Mouse (Mus musculus) kidney, embryonic 14.5 days (tissue): ENCODE data around the gene Dda1. TPM values are rescaled to one million over a fixed set of nuclear protein-coding genes. Genes with fewer than 3 reads are reported as not detected.
A peak's percentile ranks its signal among the peaks of the same experiment; 100 is the strongest.

Experiments used
- ATAC-seq: fragments of 200-750 bp; cut with Nextera tagmentation; 2 replicates; pipeline ENCODE4 v1.8.0; 2017; ENCODE audit warnings: moderate number of reproducible peaks, mild to moderate bottlenecking, moderate TSS enrichment, moderate library complexity; ENCODE audit not compliant: low FRiP score, low TSS enrichment
- H3K27ac ChIP-seq: fragments of 300-500 bp; sonication (generic); 2 replicates; pipeline ENCODE4 v1.5.1; 2014; ENCODE audit warnings: low read depth, mild to moderate bottlenecking, low read length, moderate library complexity, mixed read lengths
- H3K27me3 ChIP-seq: fragments of 300-500 bp; sonication (generic); 2 replicates; pipeline ENCODE4 v1.6.1; 2014; ENCODE audit warnings: mild to moderate bottlenecking, low read length; ENCODE audit not compliant: control insufficient read depth, insufficient read depth
- H3K36me3 ChIP-seq: fragments of 300-500 bp; sonication (generic); 2 replicates; pipeline ENCODE4 v1.6.1; 2014; ENCODE audit warnings: low read length, mixed read lengths; ENCODE audit not compliant: control insufficient read depth, insufficient read depth
- H3K4me1 ChIP-seq: fragments of 300-500 bp; sonication (generic); 2 replicates; pipeline ENCODE4 v1.6.1; 2014; ENCODE audit warnings: low read length, mixed read lengths; ENCODE audit not compliant: control insufficient read depth, insufficient read depth
- H3K4me2 ChIP-seq: fragments of 300-500 bp; sonication (generic); replicated peaks from 2 replicates; pipeline ENCODE4 v1.6.1; 2014; ENCODE audit warnings: low read depth, mild to moderate bottlenecking, low read length
- H3K4me3 ChIP-seq: fragments of 300-500 bp; sonication (generic); 2 replicates; pipeline ENCODE4 v1.5.1; 2014; ENCODE audit warnings: mild to moderate bottlenecking, low read length
- H3K9ac ChIP-seq: fragments of 300-500 bp; sonication (generic); 2 replicates; pipeline ENCODE4 v1.6.1; 2014; ENCODE audit warnings: low read depth, mild to moderate bottlenecking, low read length, moderate library complexity
- H3K9me3 ChIP-seq: fragments of 300-500 bp; sonication (generic); 2 replicates; pipeline ENCODE4 v1.6.1; 2016; ENCODE audit warnings: low read length; ENCODE audit not compliant: control insufficient read depth
- WGBS: fragments of 180-500 bp; shearing (Covaris S2); extraction: QIAGEN DNeasy Blood & Tissue Kit; methylation state at CpG from one replicate; pipeline ENCODE4 v1.1.7; 2014; 5-methylcytosine and 5-hydroxymethylcytosine counted together
- polyA plus RNA-seq: library from polyadenylated mRNA; unstranded; fragments of >200 nt; fragmentation: Nextera tagmentation; extraction: Ambion mirVana; gene quantifications from 2 replicates; pipeline ENCODE4 v1.2.1, GENCODE M21; 2014

Gene Dda1
- polyA plus RNA-seq, 1 experiment from 2014 or later = 113 TPM

GRCm38 (mm10) chr8:71454668-71455067 lies 14.3 kb upstream of the Dda1 start:
- no peak overlapping the region for H3K9ac ChIP-seq
- no peak for ATAC-seq
- no peaks in the 10 kb centered on the region for H3K27me3 ChIP-seq
- H3K27ac ChIP-seq = no peak overlapping the region
- WGBS = 80% methylated on average over 8 of the region's 8 CpGs
- no peak overlapping the region for H3K4me3 ChIP-seq
- peaks cover 16% of the 10 kb centered on the region; the same call in 1 of the 2 replicates for H3K36me3 ChIP-seq
- H3K4me1 ChIP-seq = no peaks in the 10 kb centered on the region
- H3K9me3 ChIP-seq = no peaks in the 10 kb centered on the region
- no peak overlapping the region for H3K4me2 ChIP-seq

GRCm38 (mm10) chr8:71456906-71457305 lies 12.1 kb upstream of the Dda1 start:
- ATAC-seq = peak; percentile 50; the same call in 1 of the 2 replicates
- no peak overlapping the region for H3K27ac ChIP-seq
- WGBS = 44% methylated on average over 22 of the region's 22 CpGs
- no peak overlapping the region for H3K9ac ChIP-seq
- H3K36me3 ChIP-seq = peaks cover 32% of the 10 kb centered on the region
- H3K9me3 ChIP-seq = no peaks in the 10 kb centered on the region
- H3K27me3 ChIP-seq = no peaks in the 10 kb centered on the region
- H3K4me1 ChIP-seq = no peaks in the 10 kb centered on the region
- no peak overlapping the region for H3K4me2 ChIP-seq
- H3K4me3 ChIP-seq = no peak overlapping the region

DNA sequence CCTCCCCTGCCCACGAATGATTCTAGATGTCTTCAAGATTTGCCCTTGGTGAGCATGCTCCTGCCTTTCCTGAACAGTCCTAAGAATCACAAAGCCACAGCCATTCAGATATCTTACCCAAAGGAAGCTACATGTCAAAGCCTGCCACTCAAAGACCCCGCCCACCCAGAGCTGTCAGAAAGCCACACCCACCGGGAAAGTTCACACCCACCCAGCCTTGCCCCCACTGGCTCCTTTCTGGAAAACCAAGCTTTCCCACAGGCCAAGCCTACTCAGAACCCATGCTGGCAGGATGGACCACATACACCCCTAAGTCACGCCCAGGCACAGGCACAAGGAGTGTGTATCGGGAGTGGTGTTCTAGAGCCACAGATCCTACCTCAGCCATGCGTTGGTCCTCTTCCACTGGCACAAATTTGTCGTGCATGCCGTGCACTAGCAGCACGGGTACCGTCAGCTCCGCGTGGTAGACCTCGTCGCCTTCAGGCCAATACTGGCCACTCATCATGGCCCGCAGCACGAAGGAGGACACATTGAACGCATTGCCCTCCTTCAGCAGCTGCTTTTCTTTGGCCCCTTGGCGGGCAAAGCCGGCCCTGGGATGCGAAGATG lies 11.2 kb upstream of the Dda1 start:
- Histone ChIP-seq H3K9ac (no peak overlapping the region; the same call in 1 of the 2 replicates), H3K9me3 (no peaks in the 10 kb centered on the region), H3K27me3 (no peaks in the 10 kb centered on the region), H3K36me3 (peaks cover 32% of the 10 kb centered on the region), H3K27ac (no peak overlapping the region), H3K4me3 (no peak overlapping the region), H3K4me1 (peaks cover 7% of the 10 kb centered on the region), H3K4me2 (no peak overlapping the region)
- 86% methylated on average over 20 of the region's 20 CpGs for WGBS
- no peak for ATAC-seq

- no peak overlapping the region for H3K27ac ChIP-seq
- H3K4me2 ChIP-seq = no peak overlapping the region
- H3K9ac ChIP-seq = no peak overlapping the region
- H3K36me3 ChIP-seq = peaks cover 32% of the 10 kb centered on the region
- peaks cover 15% of the 10 kb centered on the region for H3K4me1 ChIP-seq
- no peaks in the 10 kb centered on the region for H3K27me3 ChIP-seq
- no peaks in the 10 kb centered on the region for H3K9me3 ChIP-seq
- 94% methylated on average over 6 of the region's 6 CpGs for WGBS
- no peak overlapping the region for H3K4me3 ChIP-seq
- ATAC-seq = no peak
These were observed 8.3 kb upstream of the Dda1 start for GRCm38 (mm10) chr8:71460716-71461115.

DNA sequence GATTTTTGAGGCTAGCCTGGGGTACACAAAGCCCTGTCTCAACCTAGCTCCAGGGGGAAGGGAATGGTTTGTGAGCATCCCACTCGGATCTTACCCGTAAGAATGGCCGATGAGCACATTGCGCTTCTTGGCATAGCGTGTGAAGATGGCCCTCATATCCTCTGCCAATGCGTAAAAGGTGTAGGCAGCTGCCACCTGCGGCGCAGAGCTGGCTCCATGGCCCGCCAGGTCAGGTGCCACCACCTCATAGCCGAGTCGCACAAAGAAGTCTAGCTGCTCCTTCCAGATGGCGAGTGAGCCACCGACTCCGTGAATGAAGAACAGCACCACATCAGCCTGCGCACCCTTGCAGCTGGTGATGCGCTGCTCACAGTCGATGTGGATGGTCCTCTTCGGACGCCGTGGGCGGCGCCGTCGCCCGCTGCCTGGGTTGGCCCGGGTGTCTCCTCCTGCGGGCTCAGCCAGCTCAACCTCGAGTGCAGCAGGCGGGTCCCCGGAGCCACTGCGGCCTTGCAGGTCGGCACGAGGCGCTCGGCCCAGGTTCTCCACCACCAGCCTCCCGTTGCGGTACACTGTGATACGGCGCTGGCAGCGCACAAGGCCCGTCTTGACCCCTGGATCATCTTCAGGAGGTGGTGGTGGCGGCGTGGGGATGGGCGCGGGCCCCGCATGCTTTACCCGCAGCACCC lies 7.7 kb upstream of the Dda1 start:
- Histone ChIP-seq H3K4me2 (no peak overlapping the region), H3K4me3 (no peak overlapping the region), H3K36me3 (peaks cover 32% of the 10 kb centered on the region), H3K27me3 (no peaks in the 10 kb centered on the region), H3K27ac (no peak overlapping the region), H3K4me1 (peaks cover 15% of the 10 kb centered on the region), H3K9ac (no peak overlapping the region), H3K9me3 (no peaks in the 10 kb centered on the region)
- no peak for ATAC-seq
- WGBS = 84% methylated on average over 47 of the region's 47 CpGs

DNA sequence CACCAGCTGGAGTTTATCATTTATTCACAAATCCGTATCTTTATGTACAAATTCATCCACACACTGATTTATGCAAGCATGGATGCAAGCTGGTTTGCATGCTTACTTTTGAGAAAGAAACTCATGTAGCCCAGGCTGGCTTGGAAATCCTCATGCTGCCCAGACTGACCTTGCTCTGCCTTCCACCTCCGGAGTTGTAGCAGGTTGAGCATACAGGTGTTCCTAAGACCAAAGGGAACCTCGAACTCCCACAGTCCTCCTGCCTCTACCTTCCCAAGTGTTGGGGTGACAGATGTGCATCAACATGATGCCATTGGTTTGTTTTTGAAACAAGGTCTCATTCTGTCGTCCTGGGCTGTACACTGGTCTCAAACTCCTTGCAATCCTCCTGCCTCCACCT lies 6.8 kb upstream of the Dda1 start:
- Histone ChIP-seq H3K9ac (no peak overlapping the region), H3K4me3 (peak overlapping the region; percentile 81; the same call in 1 of the 2 replicates), H3K27me3 (no peaks in the 10 kb centered on the region), H3K9me3 (no peaks in the 10 kb centered on the region), H3K4me1 (peaks cover 15% of the 10 kb centered on the region), H3K4me2 (peak overlapping the region; percentile 70), H3K27ac (no peak overlapping the region), H3K36me3 (peaks cover 29% of the 10 kb centered on the region)
- no peak for ATAC-seq
- 72% methylated on average over 4 of the region's 4 CpGs for WGBS

DNA sequence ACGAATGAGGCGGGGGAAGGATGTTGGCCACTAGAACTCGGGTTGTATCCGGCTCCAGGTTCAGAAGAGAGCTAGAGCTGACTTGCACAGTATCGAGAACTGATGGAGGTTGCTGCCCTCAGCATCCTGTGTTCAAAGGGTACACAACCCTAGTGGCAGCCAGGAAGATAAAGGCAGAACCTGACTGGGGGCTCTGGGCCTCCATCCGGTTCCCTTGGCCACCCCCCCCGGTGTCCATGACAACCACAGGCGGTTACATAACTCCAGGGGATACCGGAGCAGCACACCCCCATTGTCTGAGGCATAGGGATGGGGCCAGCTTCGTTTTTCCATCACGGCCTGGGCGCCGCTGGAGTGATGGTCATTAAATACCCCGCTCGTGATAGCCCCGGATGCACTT lies 6.2 kb upstream of the Dda1 start:
- 6% methylated on average over 16 of the region's 16 CpGs for WGBS
- peak; percentile 0; the same call in 1 of the 2 replicates for ATAC-seq

DNA sequence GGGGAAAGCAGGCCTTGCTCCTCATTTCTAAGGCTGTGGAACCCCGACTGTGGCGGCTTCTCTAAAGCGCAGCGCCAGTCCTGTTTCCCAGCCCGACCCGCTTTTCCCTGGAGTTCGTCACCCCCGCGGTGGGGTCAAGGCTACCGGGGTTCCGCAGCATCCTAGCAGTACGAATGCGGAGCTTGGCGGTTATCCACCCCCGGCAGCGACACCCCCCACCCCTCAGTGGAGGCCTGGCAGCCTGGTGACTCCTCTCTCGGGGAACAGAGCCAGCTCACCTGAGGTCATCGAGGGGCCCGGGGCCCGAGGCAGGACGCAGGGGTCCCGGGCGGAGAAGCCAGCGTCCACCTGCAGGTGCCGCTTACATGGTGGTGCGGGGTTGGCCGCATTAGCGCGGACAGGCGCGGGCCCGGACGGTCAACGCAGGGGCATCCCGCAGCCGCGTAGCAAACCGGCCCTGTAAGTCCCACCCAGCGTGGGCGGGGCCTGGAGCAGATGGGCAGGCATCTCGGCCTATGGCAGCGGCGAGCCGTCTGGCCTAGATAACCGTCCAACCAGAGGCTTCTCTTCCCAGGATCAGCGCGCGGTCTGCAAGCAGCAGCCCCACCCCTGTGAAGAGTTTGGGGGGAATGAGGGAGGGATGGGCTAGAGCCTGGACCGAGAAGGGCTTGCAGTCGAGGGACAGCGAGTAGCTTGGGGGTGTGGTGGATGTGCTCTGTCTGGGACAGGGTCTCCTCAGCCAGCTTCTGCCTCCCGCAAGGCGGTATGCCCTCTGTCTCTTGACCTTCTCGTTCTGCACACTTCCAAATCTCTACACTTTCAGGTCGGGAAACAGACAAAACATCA lies 5.6 kb upstream of the Dda1 start, which contains the start of gene Abhd8:
Gene Abhd8, minus strand, starts transcription at position 468 of the 846 bp plus-strand sequence.
- under 1% methylated on average over 55 of the region's 55 CpGs for WGBS
- H3K4me3 ChIP-seq = peak within 1 kb of the TSS; percentile 81
- peak within 1 kb of the TSS; percentile 82 for H3K9ac ChIP-seq
- H3K4me2 ChIP-seq = peak within 1 kb of the TSS; percentile 70
- peaks cover 21% of the 10 kb centered on the region for H3K36me3 ChIP-seq
- H3K27ac ChIP-seq = peak within 1 kb of the TSS; percentile 80
- peak; percentile 79 for ATAC-seq
- peaks cover 15% of the 10 kb centered on the region for H3K4me1 ChIP-seq
- H3K9me3 ChIP-seq = no peaks in the 10 kb centered on the region
- no peaks in the 10 kb centered on the region for H3K27me3 ChIP-seq

More for the DNA sequence above, 6.2 kb upstream of the Dda1 start:
- peak overlapping the region; percentile 70 for H3K4me2 ChIP-seq
- no peak overlapping the region for H3K27ac ChIP-seq
- peak overlapping the region; percentile 81 for H3K4me3 ChIP-seq
- H3K9me3 ChIP-seq = no peaks in the 10 kb centered on the region
- peak overlapping the region; percentile 82 for H3K9ac ChIP-seq
- H3K27me3 ChIP-seq = no peaks in the 10 kb centered on the region
- H3K4me1 ChIP-seq = peaks cover 15% of the 10 kb centered on the region
- peaks cover 27% of the 10 kb centered on the region for H3K36me3 ChIP-seq
